Mouse (Mus musculus): ENCODE measurements around the gene Car11. TPM values are rescaled to one million over a fixed set of nuclear protein-coding genes. Genes with fewer than 3 reads are reported as not detected.
"Not testable (repeated sequence)": the region's sequence is repeated elsewhere in the genome, so short reads cannot be mapped to it uniquely, and the experiment has no call there.

Gene Car11
- polyA plus RNA-seq (2015; fragmentation: Nextera tagmentation; extraction: Ambion mirVana), result 39.0 and 39.8 TPM in 2 replicates

GRCm38 (mm10) chr7:45699523-45700141 is at the start of gene Car11:
Car11 (plus strand) TSS chr7:45699843.
- H3K27ac ChIP-seq (replicated peaks), result peak within 1 kb of the TSS; percentile 76
- peak within 1 kb of the TSS; percentile 74 for H3K9ac ChIP-seq (replicated peaks)
- no peaks in the 10 kb centered on the region for H3K36me3 ChIP-seq
- H3K4me1 ChIP-seq, result peaks cover 39% of the 10 kb centered on the region
- peak within 1 kb of the TSS; percentile 57 for H3K4me3 ChIP-seq
- peak within 1 kb of the TSS; percentile 90 for H3K4me2 ChIP-seq (replicated peaks)
- peaks cover 20% of the 10 kb centered on the region for H3K27me3 ChIP-seq
- ATAC-seq (replicated peaks), result no peak
- no peaks in the 10 kb centered on the region for H3K9me3 ChIP-seq
- WGBS, result under 1% methylated on average over 36 of the region's 36 CpGs

DNA sequence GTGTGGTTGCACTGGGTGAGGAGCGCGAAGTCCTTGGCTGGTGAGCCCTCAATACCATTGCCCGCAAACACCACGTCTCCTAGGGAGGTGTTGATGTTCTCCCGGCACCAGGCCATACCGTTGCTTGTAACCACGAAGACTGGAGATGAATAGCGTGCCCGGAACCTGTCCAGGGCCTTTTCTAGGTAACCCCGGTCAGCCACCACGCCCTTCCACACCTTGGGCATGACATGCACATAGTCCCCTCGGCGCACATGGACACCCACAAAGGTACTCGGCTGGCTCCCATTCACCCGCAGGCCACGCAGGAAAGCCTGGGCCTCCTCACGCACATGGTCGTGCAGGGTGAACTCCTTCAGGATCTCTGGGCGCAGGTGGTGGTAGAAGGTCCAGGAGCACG is 49.2 kb upstream of the Car11 start:
- WGBS, result 97% methylated on average over 20 of the region's 20 CpGs
- not testable (repeated sequence) for H3K27ac ChIP-seq (replicated peaks); H3K4me2 ChIP-seq (replicated peaks); H3K36me3 ChIP-seq; H3K4me3 ChIP-seq; ATAC-seq (replicated peaks); H3K9ac ChIP-seq (replicated peaks); H3K27me3 ChIP-seq; H3K4me1 ChIP-seq; H3K9me3 ChIP-seq

GRCm38 (mm10) chr7:45654424-45655047 is 45.1 kb upstream of the Car11 start:
- H3K27me3 ChIP-seq, result no peaks in the 10 kb centered on the region
- whole genome bisulfite sequencing, result 24% methylated on average over 17 of the region's 17 CpGs
- 0 out of 2 replicates have a peak, but pooled peaks cover 3% of the 10 kb centered on the region for H3K4me1 ChIP-seq
- H3K4me2 ChIP-seq (replicated peaks), result peak overlapping the region; percentile 23
- no peak overlapping the region for H3K27ac ChIP-seq (replicated peaks)
- H3K4me3 ChIP-seq, result peak overlapping the region; percentile 16; the same call in 1 of the 2 replicates
- no peak overlapping the region for H3K9ac ChIP-seq (replicated peaks)
- no peaks in the 10 kb centered on the region for H3K9me3 ChIP-seq
- ATAC-seq (replicated peaks), result no peak; the same call in 1 of the 2 replicates
- H3K36me3 ChIP-seq, result no peaks in the 10 kb centered on the region

DNA sequence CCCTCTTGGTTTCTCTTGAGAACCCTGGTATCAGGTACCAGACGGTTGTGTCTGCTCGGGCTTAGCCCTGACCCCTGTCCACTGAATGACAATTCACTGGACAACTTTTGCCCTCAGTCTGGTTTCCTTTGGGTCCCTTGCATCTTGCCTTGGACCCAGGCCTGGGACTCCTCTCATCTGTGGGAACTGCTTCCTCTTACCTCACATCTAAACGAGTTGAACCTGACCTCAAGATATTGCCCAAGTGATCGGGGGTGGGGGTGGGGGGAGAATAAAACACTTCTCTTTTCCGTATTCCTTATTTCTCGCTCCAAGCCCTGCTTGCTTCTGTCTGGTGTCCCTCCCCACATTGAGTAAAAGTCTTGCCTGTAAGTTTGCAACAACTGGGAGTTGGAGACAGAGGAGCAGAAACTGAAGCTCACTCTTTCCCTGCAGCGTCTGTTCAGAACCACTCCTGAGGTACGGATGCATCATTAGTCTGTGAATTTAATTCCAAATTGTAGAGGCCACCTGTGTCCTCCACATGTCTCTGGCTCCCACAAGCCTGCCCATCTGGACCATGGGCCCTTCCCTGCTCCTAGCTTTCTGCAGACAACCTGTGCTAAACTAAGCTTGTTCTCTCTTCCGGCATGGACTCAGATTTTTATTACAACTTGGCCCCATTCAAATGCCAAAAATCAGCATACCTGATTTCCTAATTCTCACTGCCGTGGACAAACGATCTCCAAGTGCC is 38.7 kb upstream of the Car11 start:
- H3K9ac ChIP-seq (replicated peaks), result no peak overlapping the region
- H3K27ac ChIP-seq (replicated peaks), result no peak overlapping the region
- no peaks in the 10 kb centered on the region for H3K9me3 ChIP-seq
- H3K27me3 ChIP-seq, result no peaks in the 10 kb centered on the region
- no peak overlapping the region for H3K4me3 ChIP-seq
- no peak overlapping the region for H3K4me2 ChIP-seq (replicated peaks)
- H3K36me3 ChIP-seq, result no peaks in the 10 kb centered on the region
- no peak for ATAC-seq (replicated peaks)
- no peaks in the 10 kb centered on the region for H3K4me1 ChIP-seq
- 81% methylated on average over 11 of the region's 11 CpGs for WGBS

DNA sequence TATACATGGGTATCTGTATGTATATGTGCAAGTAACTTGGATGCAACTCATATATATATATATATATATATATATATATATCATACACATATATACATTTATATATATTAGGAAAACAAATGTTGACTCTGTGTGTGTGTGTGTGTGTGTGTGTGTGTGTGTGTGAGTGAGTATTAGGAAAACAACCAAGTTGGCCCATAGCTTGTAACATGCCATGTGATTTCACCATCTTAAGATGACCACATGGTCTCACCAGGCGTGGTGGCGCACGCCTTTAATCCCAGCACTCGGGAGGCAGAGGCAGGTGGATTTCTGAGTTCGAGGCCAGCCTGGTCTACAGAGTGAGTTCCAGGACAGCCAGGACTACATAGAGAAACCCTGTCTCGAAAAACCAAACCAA is 37.9 kb upstream of the Car11 start:
- not testable (repeated sequence) for ATAC-seq (replicated peaks); H3K9me3 ChIP-seq; H3K36me3 ChIP-seq; H3K27me3 ChIP-seq; H3K4me1 ChIP-seq; H3K4me2 ChIP-seq (replicated peaks); H3K9ac ChIP-seq (replicated peaks); H3K27ac ChIP-seq (replicated peaks); H3K4me3 ChIP-seq
- 91% methylated on average over 6 of the region's 6 CpGs for WGBS

DNA sequence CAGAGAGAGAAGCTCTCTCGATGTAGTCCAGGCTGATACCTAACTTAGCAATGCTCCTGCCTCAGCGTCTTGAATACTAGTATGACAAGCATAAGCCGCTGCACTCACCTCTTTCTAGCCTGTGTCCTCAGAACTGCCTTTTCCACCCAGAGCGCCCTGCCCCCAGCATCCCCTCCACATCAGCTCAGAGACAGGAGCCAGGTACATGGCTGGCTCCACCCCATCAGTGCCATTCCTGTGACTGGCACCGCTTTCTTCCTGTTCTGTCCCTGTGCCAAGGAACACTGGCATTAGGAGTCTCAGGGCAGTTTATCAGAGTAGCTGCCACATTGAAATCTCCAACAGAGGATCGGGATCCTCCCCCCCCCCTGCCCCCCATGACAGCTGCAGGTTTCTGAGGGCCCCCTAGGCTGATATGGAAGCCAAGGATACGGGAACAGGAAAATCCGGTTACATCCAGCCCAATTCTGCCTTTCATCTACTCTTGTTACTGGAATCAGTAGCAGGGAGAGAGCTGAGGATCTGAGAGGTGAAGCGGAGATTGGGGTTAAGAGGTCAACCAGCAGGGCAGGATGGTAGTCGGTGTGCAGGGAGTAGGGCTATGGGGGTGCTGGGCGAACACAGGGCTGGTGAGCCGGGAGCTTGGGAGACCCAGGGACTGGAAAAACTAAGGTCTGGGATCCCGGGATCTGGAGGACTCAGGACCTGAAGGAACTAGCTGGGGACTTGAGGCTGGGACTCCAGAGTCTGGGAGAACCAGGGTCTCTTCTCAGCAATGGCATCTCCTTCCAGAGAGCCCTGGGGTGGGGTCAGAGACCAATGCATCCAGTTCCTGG is 34.1 kb upstream of the Car11 start:
- no peaks in the 10 kb centered on the region for H3K4me1 ChIP-seq
- H3K27ac ChIP-seq (replicated peaks), result no peak overlapping the region
- 66% methylated on average over 13 of the region's 13 CpGs for WGBS
- H3K9ac ChIP-seq (replicated peaks), result no peak overlapping the region
- H3K36me3 ChIP-seq, result no peaks in the 10 kb centered on the region
- H3K9me3 ChIP-seq, result 0 out of 2 replicates have a peak, but pooled peaks cover 2% of the 10 kb centered on the region
- H3K4me2 ChIP-seq (replicated peaks), result no peak overlapping the region
- no peak overlapping the region for H3K4me3 ChIP-seq
- no peak for ATAC-seq (replicated peaks)
- no peaks in the 10 kb centered on the region for H3K27me3 ChIP-seq

DNA sequence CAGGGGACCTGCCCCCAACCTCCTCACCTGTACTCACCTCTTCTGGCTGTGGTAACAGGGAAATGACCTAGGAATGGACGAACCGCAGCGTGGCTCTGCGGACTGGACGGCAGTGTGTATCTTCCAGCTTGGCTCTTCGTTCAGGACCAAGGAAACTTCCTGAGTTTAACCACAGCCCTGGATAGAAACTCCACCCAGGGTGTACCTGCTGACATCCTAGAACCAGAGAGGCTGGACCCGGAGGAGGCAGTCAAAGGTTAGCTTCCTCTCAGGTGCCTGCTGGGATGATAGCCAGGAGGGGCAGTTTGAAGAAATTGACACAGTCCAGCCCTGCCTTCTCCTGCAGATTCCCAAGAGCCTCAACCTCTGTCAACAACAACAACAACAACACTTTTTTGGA is 33.5 kb upstream of the Car11 start, which contains the start of gene Fut2:
Gene Fut2, minus strand, starts transcription at position 234 of the 400 bp plus-strand sequence.
- Histone ChIP-seq H3K9me3 (0 out of 2 replicates have a peak, but pooled peaks cover 2% of the 10 kb centered on the region), H3K27ac (replicated peaks) (no peak within 1 kb of the TSS), H3K36me3 (no peaks in the 10 kb centered on the region), H3K4me1 (no peaks in the 10 kb centered on the region), H3K4me3 (no peak within 1 kb of the TSS), H3K9ac (replicated peaks) (no peak within 1 kb of the TSS), H3K4me2 (replicated peaks) (no peak within 1 kb of the TSS), H3K27me3 (no peaks in the 10 kb centered on the region)
- 89% methylated on average over 7 of the region's 7 CpGs for WGBS
- no peak for ATAC-seq (replicated peaks)

DNA sequence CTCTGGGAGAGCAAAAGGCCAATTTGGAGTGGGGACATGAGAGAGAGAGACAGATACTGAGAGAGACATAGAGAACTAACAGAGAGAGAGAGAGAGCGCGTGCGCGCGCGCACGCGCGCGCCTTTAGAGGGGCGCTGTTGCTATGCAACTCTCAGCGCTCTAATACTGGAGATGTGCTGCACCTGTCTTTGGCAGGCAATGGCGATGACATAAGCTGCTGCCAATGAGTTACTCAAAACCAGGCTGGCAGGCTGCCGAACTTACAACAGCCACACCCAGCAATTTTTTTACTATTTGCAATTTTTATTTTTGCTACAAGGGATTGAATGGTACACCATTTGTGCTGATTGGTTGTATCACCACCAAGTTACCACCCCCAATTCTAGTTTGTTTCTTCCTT is 31.9 kb upstream of the Car11 start:
- Histone ChIP-seq H3K27ac (replicated peaks) (no peak overlapping the region), H3K4me2 (replicated peaks) (no peak overlapping the region), H3K4me1 (no peaks in the 10 kb centered on the region), H3K9ac (replicated peaks) (no peak overlapping the region), H3K27me3 (no peaks in the 10 kb centered on the region), H3K36me3 (no peaks in the 10 kb centered on the region), H3K9me3 (0 out of 2 replicates have a peak, but pooled peaks cover 2% of the 10 kb centered on the region), H3K4me3 (no peak overlapping the region)
- no peak for ATAC-seq (replicated peaks)
- 66% methylated on average over 14 of the region's 14 CpGs for whole genome bisulfite sequencing

GRCm38 (mm10) chr7:45668921-45669320 is 30.7 kb upstream of the Car11 start:
- WGBS, result 94% methylated on average over 9 of the region's 9 CpGs
- Histone ChIP-seq H3K4me1 (no peaks in the 10 kb centered on the region), H3K9me3 (0 out of 2 replicates have a peak, but pooled peaks cover 2% of the 10 kb centered on the region), H3K9ac (replicated peaks) (no peak overlapping the region), H3K27ac (replicated peaks) (no peak overlapping the region), H3K4me2 (replicated peaks) (no peak overlapping the region), H3K27me3 (no peaks in the 10 kb centered on the region), H3K4me3 (no peak overlapping the region), H3K36me3 (no peaks in the 10 kb centered on the region)
- ATAC-seq (replicated peaks), result no peak

GRCm38 (mm10) chr7:45677627-45678295 is 21.9 kb upstream of the Car11 start:
- H3K27ac ChIP-seq (replicated peaks), result no peak overlapping the region
- no peak overlapping the region for H3K4me3 ChIP-seq
- H3K4me2 ChIP-seq (replicated peaks), result no peak overlapping the region
- no peak overlapping the region for H3K9ac ChIP-seq (replicated peaks)
- H3K27me3 ChIP-seq, result no peaks in the 10 kb centered on the region
- no peak for ATAC-seq (replicated peaks)
- no peaks in the 10 kb centered on the region for H3K36me3 ChIP-seq
- no peaks in the 10 kb centered on the region for H3K9me3 ChIP-seq
- H3K4me1 ChIP-seq, result peaks cover 6% of the 10 kb centered on the region
- WGBS, result 82% methylated on average over 7 of the region's 7 CpGs

GRCm38 (mm10) chr7:45678513-45678912 is 21.1 kb upstream of the Car11 start:
- no peak overlapping the region for H3K9ac ChIP-seq (replicated peaks)
- no peaks in the 10 kb centered on the region for H3K27me3 ChIP-seq
- no peaks in the 10 kb centered on the region for H3K9me3 ChIP-seq
- H3K4me1 ChIP-seq, result peaks cover 8% of the 10 kb centered on the region
- H3K4me2 ChIP-seq (replicated peaks), result no peak overlapping the region
- ATAC-seq (replicated peaks), result no peak
- no peaks in the 10 kb centered on the region for H3K36me3 ChIP-seq
- no peak overlapping the region for H3K4me3 ChIP-seq
- WGBS, result 89% methylated on average over 14 of the region's 14 CpGs
- H3K27ac ChIP-seq (replicated peaks), result no peak overlapping the region
